Mouse (Mus musculus): ENCODE measurements around the gene Mogs. TPM values are rescaled to one million over a fixed set of nuclear protein-coding genes. Genes with fewer than 3 reads are reported as not detected.

Mogs gene
- polyA plus RNA-seq (2012; rRNA removed), result 45.7 and 48.5 TPM in 2 replicates

GRCm38 (mm10) chr6:83115011-83115671 lies at the start of gene Mogs:
Gene Mogs, plus strand, starts transcription at chr6:83115496.

GRCm38 (mm10) chr6:83070247-83070310 lies 45.2 kb upstream of the Mogs start, which contains the start of gene Tlx2:
Gene Tlx2, minus strand, starts transcription at chr6:83070293.

GRCm38 (mm10) chr6:83077630-83078323 lies 37.5 kb upstream of the Mogs start, which contains the start of gene Pcgf1:
Gene Pcgf1, plus strand, starts transcription at chr6:83077869.

GRCm38 (mm10) chr6:83086121-83087035 lies 28.9 kb upstream of the Mogs start, which contains the start of gene Lbx2:
Gene Lbx2, plus strand, starts transcription at chr6:83086367.

GRCm38 (mm10) chr6:83101316-83101687 lies 14.0 kb upstream of the Mogs start, which contains the start of the genes Ccdc142 and Gm42688:
Gene Ccdc142, plus strand, starts transcription at chr6:83101601.
Gene Gm42688, plus strand, starts transcription at chr6:83101617.

GRCm38 (mm10) chr6:83108762-83109668 lies 6.3 kb upstream of the Mogs start, which contains the start of gene Mrpl53:
Gene Mrpl53, plus strand, starts transcription at chr6:83109040.

GRCm38 (mm10) chr6:83120930-83121862 lies 5.9 kb downstream of the Mogs start, which contains the start of gene Wbp1:
Gene Wbp1, minus strand, starts transcription at chr6:83121559.

GRCm38 (mm10) chr6:83125331-83125730 lies 10.0 kb downstream of the Mogs start, which contains the start of gene Ino80b:
Gene Ino80b, minus strand, starts transcription at chr6:83125431.

GRCm38 (mm10) chr6:83134951-83135513 lies 19.7 kb downstream of the Mogs start, which contains the start of gene Rtkn:
Gene Rtkn, plus strand, starts transcription at chr6:83135463.

GRCm38 (mm10) chr6:83156259-83156684 lies 41.0 kb downstream of the Mogs start, which contains the start of the genes Wdr54 and 1700003E16Rik:
Gene Wdr54, minus strand, starts transcription at chr6:83156397.
Gene 1700003E16Rik, plus strand, starts transcription at chr6:83156404.

GRCm38 (mm10) chr6:83165607-83166242 lies 50.4 kb downstream of the Mogs start, which contains the start of gene Dctn1:
Gene Dctn1, plus strand, starts transcription at chr6:83165920.

Other genes starting within 250 kb of the Mogs start
- 30.8 and 31.4 TPM in 2 replicates for gene Sema4f, start 175.7 kb upstream of the Mogs start, polyA plus RNA-seq (2012; rRNA removed)
- 0.05 and 0.61 TPM in 2 replicates for gene M1ap, start 168.6 kb upstream of the Mogs start, polyA plus RNA-seq (2012; rRNA removed)
- gene Dok1, start 82.0 kb upstream of the Mogs start, polyA plus RNA-seq (2012; rRNA removed), result 1.7 and 2.2 TPM in 2 replicates
- 5.8 and 6.2 TPM in 2 replicates for gene Loxl3, start 81.3 kb upstream of the Mogs start, polyA plus RNA-seq (2012; rRNA removed)
- 260 and 270 TPM in 2 replicates for gene Aup1, start 61.0 kb upstream of the Mogs start, polyA plus RNA-seq (2012; rRNA removed)
- gene Htra2, start 60.2 kb upstream of the Mogs start, polyA plus RNA-seq (2012; rRNA removed), result 86.0 and 91.4 TPM in 2 replicates
- gene Dqx1, start 57.7 kb upstream of the Mogs start, polyA plus RNA-seq (2012; rRNA removed), result 0.70 and 0.74 TPM in 2 replicates
- 1.2 TPM in 1 of 2 replicates, not detected in the other for gene Tlx2, start 45.2 kb upstream of the Mogs start, polyA plus RNA-seq (2012; rRNA removed)
- 53.5 and 53.6 TPM in 2 replicates for gene Pcgf1, start 37.6 kb upstream of the Mogs start, polyA plus RNA-seq (2012; rRNA removed)
- gene Lbx2, start 29.1 kb upstream of the Mogs start, polyA plus RNA-seq (2012; rRNA removed), result 0.16 and 0.57 TPM in 2 replicates
- 13.9 TPM in 2 replicates for gene Ccdc142, start 13.9 kb upstream of the Mogs start, polyA plus RNA-seq (2012; rRNA removed)
- gene Gm42688, start 13.9 kb upstream of the Mogs start, polyA plus RNA-seq (2012; rRNA removed), result 13.6 and 13.9 TPM in 2 replicates
- 103 and 111 TPM in 2 replicates for gene Mrpl53, start 6.5 kb upstream of the Mogs start, polyA plus RNA-seq (2012; rRNA removed)
- gene Wbp1, start 6.1 kb downstream of the Mogs start, polyA plus RNA-seq (2012; rRNA removed), result 152 and 163 TPM in 2 replicates
- 37.3 and 39.4 TPM in 2 replicates for gene Ino80b, start 9.9 kb downstream of the Mogs start, polyA plus RNA-seq (2012; rRNA removed)
- gene Rtkn, start 20.0 kb downstream of the Mogs start, polyA plus RNA-seq (2012; rRNA removed), result 13.7 and 18.2 TPM in 2 replicates
- 25.6 and 26.5 TPM in 2 replicates for gene Wdr54, start 40.9 kb downstream of the Mogs start, polyA plus RNA-seq (2012; rRNA removed)
- gene 1700003E16Rik, start 40.9 kb downstream of the Mogs start, polyA plus RNA-seq (2012; rRNA removed), result 8.3 TPM in 2 replicates
- 230 and 248 TPM in 2 replicates for gene Dctn1, start 50.4 kb downstream of the Mogs start, polyA plus RNA-seq (2012; rRNA removed)
- gene Slc4a5, start 104.3 kb downstream of the Mogs start, polyA plus RNA-seq (2012; rRNA removed), result 0.41 and 1.3 TPM in 2 replicates
- 17.9 and 20.7 TPM in 2 replicates for gene Mthfd2, start 210.4 kb downstream of the Mogs start, polyA plus RNA-seq (2012; rRNA removed)
- gene Mob1a, start 210.5 kb downstream of the Mogs start, polyA plus RNA-seq (2012; rRNA removed), result 21.3 and 21.8 TPM in 2 replicates
- 20.9 and 27.3 TPM in 2 replicates for gene Bola3, start 233.7 kb downstream of the Mogs start, polyA plus RNA-seq (2012; rRNA removed)